Mouse (Mus musculus): ENCODE results near the gene Hoxb2.

Gene Hoxb2

GRCm38 (mm10) chr11:96316696-96317607 lies 33.4 kb upstream of the Hoxb2 start:
- DNase-seq (ENCODE audit: low spot score in 2 of 2): peak in 1 of 2 experiments; percentile 7

GRCm38 (mm10) chr11:96317608-96318367 lies 32.5 kb upstream of the Hoxb2 start, which contains the start of gene Hoxb4:
Hoxb4 (plus strand) TSS chr11:96318267.
- no peak for DNase-seq (ENCODE audit: low spot score in 2 of 2)

- peak; percentile 47 to 77 for DNase-seq (ENCODE audit: low spot score in 2 of 2)
These were observed 31.8 kb upstream of the Hoxb2 start for GRCm38 (mm10) chr11:96318368-96319070.

- peak in 1 of 2 experiments; percentile 22 for DNase-seq (ENCODE audit: low spot score in 2 of 2)
These were observed 31.0 kb upstream of the Hoxb2 start for GRCm38 (mm10) chr11:96319071-96319902.

- peak; percentile 30 to 65 for DNase-seq (ENCODE audit: low spot score in 2 of 2)
These were observed 30.4 kb upstream of the Hoxb2 start for GRCm38 (mm10) chr11:96319910-96320309.

- DNase-seq (ENCODE audit: low spot score in 2 of 2): no peak
These were observed 29.6 kb upstream of the Hoxb2 start for GRCm38 (mm10) chr11:96320688-96321087.

- peak in 1 of 2 experiments; percentile 10 for DNase-seq (ENCODE audit: low spot score in 2 of 2)
These were observed 28.5 kb upstream of the Hoxb2 start for GRCm38 (mm10) chr11:96321846-96322245.

- DNase-seq (ENCODE audit: low spot score in 2 of 2): no peak
These were observed 27.6 kb upstream of the Hoxb2 start for GRCm38 (mm10) chr11:96322738-96323137.

- DNase-seq (ENCODE audit: low spot score in 2 of 2): no peak
These were observed 27.2 kb upstream of the Hoxb2 start, which contains the start of gene Hoxb3 for GRCm38 (mm10) chr11:96323154-96323553. Hoxb3 (plus strand) TSS chr11:96323326.

- no peak for DNase-seq (ENCODE audit: low spot score in 2 of 2)
These were observed 26.2 kb upstream of the Hoxb2 start for GRCm38 (mm10) chr11:96324125-96324524.

GRCm38 (mm10) chr11:96324965-96325364 lies 25.4 kb upstream of the Hoxb2 start:
- DNase-seq (ENCODE audit: low spot score in 2 of 2): no peak

GRCm38 (mm10) chr11:96325747-96326212 lies 24.5 kb upstream of the Hoxb2 start:
- DNase-seq (ENCODE audit: low spot score in 2 of 2): no peak

- DNase-seq (ENCODE audit: low spot score in 2 of 2): no peak
These were observed 23.6 kb upstream of the Hoxb2 start for GRCm38 (mm10) chr11:96326705-96327104.

GRCm38 (mm10) chr11:96327122-96327521 lies 23.2 kb upstream of the Hoxb2 start:
- no peak for DNase-seq (ENCODE audit: low spot score in 2 of 2)

- DNase-seq (ENCODE audit: low spot score in 2 of 2): no peak
These were observed 22.6 kb upstream of the Hoxb2 start for GRCm38 (mm10) chr11:96327750-96328149.

GRCm38 (mm10) chr11:96328605-96329004 lies 21.7 kb upstream of the Hoxb2 start:
- DNase-seq (ENCODE audit: low spot score in 2 of 2): no peak

GRCm38 (mm10) chr11:96332105-96332504 lies 18.2 kb upstream of the Hoxb2 start:
- DNase-seq (ENCODE audit: low spot score in 2 of 2): no peak

GRCm38 (mm10) chr11:96332618-96333032 lies 17.7 kb upstream of the Hoxb2 start:
- DNase-seq (ENCODE audit: low spot score in 2 of 2): no peak

GRCm38 (mm10) chr11:96333241-96334001 lies 16.9 kb upstream of the Hoxb2 start:
- no peak for DNase-seq (ENCODE audit: low spot score in 2 of 2)

- no peak for DNase-seq (ENCODE audit: low spot score in 2 of 2)
These were observed 16.3 kb upstream of the Hoxb2 start for GRCm38 (mm10) chr11:96334002-96334364.

Measured in urinary bladder, postnatal 36 days (tissue).